Mouse (Mus musculus): Measurements from ENCODE around the gene Ifi27l2b. TPM values are rescaled to one million over a fixed set of nuclear protein-coding genes. Genes with fewer than 3 reads are reported as not detected.

The Ifi27l2b gene
- 0.11 and 0.34 TPM in 2 replicates for polyA plus RNA-seq (2012; rRNA removed)

GRCm38 (mm10) chr12:103457140-103457539 lies at the start of gene Ifi27l2b:
Gene Ifi27l2b (minus strand): TSS chr12:103457223.
- H3K4me1 ChIP-seq (ENCODE audit: control insufficient read depth, insufficient read depth, low read length): no peaks in the 10 kb centered on the region
- DNase-seq: no peak
- H3K4me3 ChIP-seq (replicated peaks; ENCODE audit: extremely low read depth, low read depth, low read length): no peak within 1 kb of the TSS
- TF ChIP-seq POLR2A (IDR thresholded peaks at IDR 0.05; ENCODE audit: borderline replicate concordance, extremely low read depth, low read depth, low read length): no peak
- no peak for TF ChIP-seq CTCF (IDR thresholded peaks at IDR 0.05; ENCODE audit: insufficient read depth, low read length)
- WGBS: 51% methylated on average over 3 of the region's 3 CpGs

GRCm38 (mm10) chr12:103504402-103504801 lies 47.4 kb upstream of the Ifi27l2b start:
- no peak overlapping the region for H3K4me3 ChIP-seq (replicated peaks; ENCODE audit: extremely low read depth, low read depth, low read length)
- TF ChIP-seq POLR2A (IDR thresholded peaks at IDR 0.05; ENCODE audit: borderline replicate concordance, extremely low read depth, low read depth, low read length) (no peak), CTCF (IDR thresholded peaks at IDR 0.05; ENCODE audit: insufficient read depth, low read length) (no peak)
- WGBS: 72% methylated on average over 3 of the region's 3 CpGs
- no peaks in the 10 kb centered on the region for H3K4me1 ChIP-seq (ENCODE audit: control insufficient read depth, insufficient read depth, low read length)
- DNase-seq: no peak

GRCm38 (mm10) chr12:103503300-103503699 lies 46.3 kb upstream of the Ifi27l2b start:
- no peak overlapping the region for H3K4me3 ChIP-seq (replicated peaks; ENCODE audit: extremely low read depth, low read depth, low read length)
- TF ChIP-seq CTCF (IDR thresholded peaks at IDR 0.05; ENCODE audit: insufficient read depth, low read length): no peak
- no peak for TF ChIP-seq POLR2A (IDR thresholded peaks at IDR 0.05; ENCODE audit: borderline replicate concordance, extremely low read depth, low read depth, low read length)
- WGBS: 76% methylated on average over 3 of the region's 3 CpGs
- H3K4me1 ChIP-seq (ENCODE audit: control insufficient read depth, insufficient read depth, low read length): no peaks in the 10 kb centered on the region
- no peak for DNase-seq

GRCm38 (mm10) chr12:103499261-103499660 lies 42.2 kb upstream of the Ifi27l2b start:
- peak; percentile 7; the same call in 1 of the 2 replicates for TF ChIP-seq CTCF (IDR thresholded peaks at IDR 0.05; ENCODE audit: insufficient read depth, low read length)
- TF ChIP-seq POLR2A (IDR thresholded peaks at IDR 0.05; ENCODE audit: borderline replicate concordance, extremely low read depth, low read depth, low read length): no peak
- 64% methylated on average over 2 of the region's 2 CpGs for WGBS
- DNase-seq: no peak

GRCm38 (mm10) chr12:103498768-103499167 lies 41.7 kb upstream of the Ifi27l2b start:
- WGBS: 44% methylated on average over 5 of the region's 5 CpGs
- DNase-seq: no peak
- Histone ChIP-seq H3K4me3 (replicated peaks; ENCODE audit: extremely low read depth, low read depth, low read length) (no peak overlapping the region), H3K4me1 (ENCODE audit: control insufficient read depth, insufficient read depth, low read length) (no peaks in the 10 kb centered on the region)
- TF ChIP-seq POLR2A (IDR thresholded peaks at IDR 0.05; ENCODE audit: borderline replicate concordance, extremely low read depth, low read depth, low read length) (no peak), CTCF (IDR thresholded peaks at IDR 0.05; ENCODE audit: insufficient read depth, low read length) (no peak)

More at GRCm38 (mm10) chr12:103499261-103499660, 42.2 kb upstream of the Ifi27l2b start:
- Histone ChIP-seq H3K4me1 (ENCODE audit: control insufficient read depth, insufficient read depth, low read length) (no peaks in the 10 kb centered on the region), H3K4me3 (replicated peaks; ENCODE audit: extremely low read depth, low read depth, low read length) (no peak overlapping the region)

- TF ChIP-seq POLR2A (IDR thresholded peaks at IDR 0.05; ENCODE audit: borderline replicate concordance, extremely low read depth, low read depth, low read length): no peak
- TF ChIP-seq CTCF (IDR thresholded peaks at IDR 0.05; ENCODE audit: insufficient read depth, low read length): peak; percentile 84
- 24% methylated on average over 6 of the region's 6 CpGs for WGBS
Measured at GRCm38 (mm10) chr12:103494486-103494885, 37.5 kb upstream of the Ifi27l2b start.

GRCm38 (mm10) chr12:103492767-103493166 lies 35.7 kb upstream of the Ifi27l2b start:
- Histone ChIP-seq H3K4me1 (ENCODE audit: control insufficient read depth, insufficient read depth, low read length) (no peaks in the 10 kb centered on the region), H3K4me3 (replicated peaks; ENCODE audit: extremely low read depth, low read depth, low read length) (no peak overlapping the region)
- 27% methylated on average over 5 of the region's 5 CpGs for WGBS
- peak; percentile 65 for DNase-seq
- TF ChIP-seq POLR2A (IDR thresholded peaks at IDR 0.05; ENCODE audit: borderline replicate concordance, extremely low read depth, low read depth, low read length) (no peak), CTCF (IDR thresholded peaks at IDR 0.05; ENCODE audit: insufficient read depth, low read length) (peak; percentile 48)

More at GRCm38 (mm10) chr12:103494486-103494885, 37.5 kb upstream of the Ifi27l2b start:
- H3K4me3 ChIP-seq (replicated peaks; ENCODE audit: extremely low read depth, low read depth, low read length): no peak overlapping the region
- no peaks in the 10 kb centered on the region for H3K4me1 ChIP-seq (ENCODE audit: control insufficient read depth, insufficient read depth, low read length)
- DNase-seq: peak; percentile 61

GRCm38 (mm10) chr12:103491091-103491730 lies 34.2 kb upstream of the Ifi27l2b start:
- DNase-seq: no peak

GRCm38 (mm10) chr12:103487750-103488149 lies 30.7 kb upstream of the Ifi27l2b start:
- TF ChIP-seq CTCF (IDR thresholded peaks at IDR 0.05; ENCODE audit: insufficient read depth, low read length) (no peak), POLR2A (IDR thresholded peaks at IDR 0.05; ENCODE audit: borderline replicate concordance, extremely low read depth, low read depth, low read length) (no peak)
- DNase-seq: no peak
- Histone ChIP-seq H3K4me3 (replicated peaks; ENCODE audit: extremely low read depth, low read depth, low read length) (no peak overlapping the region), H3K4me1 (ENCODE audit: control insufficient read depth, insufficient read depth, low read length) (no peaks in the 10 kb centered on the region; the same call in 1 of the 2 replicates)
- 55% methylated on average over 2 of the region's 2 CpGs for WGBS

More at GRCm38 (mm10) chr12:103491091-103491730, 34.2 kb upstream of the Ifi27l2b start:
- H3K4me1 ChIP-seq (ENCODE audit: control insufficient read depth, insufficient read depth, low read length): no peaks in the 10 kb centered on the region; the same call in 1 of the 2 replicates
- H3K4me3 ChIP-seq (replicated peaks; ENCODE audit: extremely low read depth, low read depth, low read length): no peak overlapping the region
- 61% methylated on average over 3 of the region's 3 CpGs for WGBS
- TF ChIP-seq POLR2A (IDR thresholded peaks at IDR 0.05; ENCODE audit: borderline replicate concordance, extremely low read depth, low read depth, low read length) (no peak), CTCF (IDR thresholded peaks at IDR 0.05; ENCODE audit: insufficient read depth, low read length) (no peak)

GRCm38 (mm10) chr12:103487276-103487675 lies 30.3 kb upstream of the Ifi27l2b start:
- TF ChIP-seq CTCF (IDR thresholded peaks at IDR 0.05; ENCODE audit: insufficient read depth, low read length): no peak
- no peak for DNase-seq
- Histone ChIP-seq H3K4me1 (ENCODE audit: control insufficient read depth, insufficient read depth, low read length) (no peaks in the 10 kb centered on the region; the same call in 1 of the 2 replicates), H3K4me3 (replicated peaks; ENCODE audit: extremely low read depth, low read depth, low read length) (no peak overlapping the region)
- whole genome bisulfite sequencing: 22% methylated on average over 4 of the region's 4 CpGs

Data from lung, adult 2 months (tissue).